9 mouse cellular contexts compared by ENCODE assay signal in the genomic region with DNA sequence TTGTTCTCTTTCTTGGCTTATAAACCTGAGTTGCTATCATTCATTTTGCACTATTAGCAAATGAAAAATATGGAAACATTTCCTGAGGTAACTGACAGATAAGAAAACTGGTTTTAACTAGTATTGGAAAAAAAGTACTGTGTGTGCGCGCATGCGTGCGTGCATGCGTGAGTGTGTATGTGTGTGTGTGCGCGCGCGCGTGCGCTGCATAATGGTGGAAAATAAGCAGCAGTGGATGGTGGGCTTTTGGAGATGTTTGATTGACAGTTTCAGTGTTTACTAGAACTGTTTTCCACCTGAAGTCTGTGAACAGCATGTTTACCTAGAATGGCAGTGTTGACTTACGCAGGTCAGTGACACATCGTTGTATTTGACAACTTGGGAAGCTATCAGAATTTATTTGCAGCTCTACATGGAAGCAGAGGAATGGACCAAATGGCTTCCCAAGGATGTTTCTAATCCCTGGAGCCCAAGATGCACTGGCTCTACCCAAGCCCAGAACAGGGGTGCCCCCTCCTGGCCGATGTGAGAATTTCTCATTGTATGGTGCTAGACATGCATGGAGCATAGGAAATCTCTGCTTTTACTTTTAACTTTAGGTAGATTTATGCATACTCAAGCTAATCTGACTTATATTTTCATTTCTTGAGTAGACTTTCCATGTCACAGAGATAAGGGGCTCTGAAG.
DNase-seq lines count a peak whose midpoint lies in the region; ATAC-seq and TF ChIP-seq lines count a peak whose summit lies in the region.
"Had no signal": no experiment of that assay in that cellular context is flagged by ENCODE, and none has a peak within 500 bp of the region (broad histone marks: within the 10 kb centered on the region; RNA-seq: fewer than 3 reads in every experiment).

No protein-coding gene starts in this region.

- no peak overlapping the region for H3K27ac ChIP-seq in forebrain, embryonic 10.5 days
- H3K27ac ChIP-seq in lung, embryonic 14.5 days (ENCODE audit: low read depth) = no peak overlapping the region

- no peak overlapping the region for H3K4me2 ChIP-seq in lung, embryonic 14.5 days

- no peak overlapping the region for H3K9ac ChIP-seq in lung, embryonic 14.5 days

- H3K36me3 ChIP-seq in forebrain, embryonic 10.5 days (replicated peaks) = no peaks in the 10 kb centered on the region
- no peaks in the 10 kb centered on the region for H3K36me3 ChIP-seq in lung, embryonic 14.5 days (ENCODE audit: insufficient read depth)

- peaks cover 24% of the 10 kb centered on the region for H3K27me3 ChIP-seq in forebrain, embryonic 10.5 days (ENCODE audit: poor library complexity, severe bottlenecking)
- H3K27me3 ChIP-seq in lung, embryonic 14.5 days (ENCODE audit: insufficient read depth, low read length) = no peaks in the 10 kb centered on the region

- WGBS in forebrain, embryonic 10.5 days = 87% methylated on average over 14 of the region's 14 CpGs
- 84% methylated on average over 14 of the region's 14 CpGs for whole genome bisulfite sequencing in lung, embryonic 14.5 days

- H3K4me3 ChIP-seq in forebrain, embryonic 10.5 days = no peak overlapping the region
- H3K4me3 ChIP-seq in lung, embryonic 14.5 days (ENCODE audit: low read depth, low read length) = no peak overlapping the region
- H3K4me3 ChIP-seq: erythroblast, embryonic 14.5 days had no signal

- peak; percentile 85 for DNase-seq in brain, adult 2 months (ENCODE audit: low read depth, low spot score)
- DNase-seq in forebrain, embryonic 10.5 days (ENCODE audit: extremely low spot score, low spot score) = peak; percentile 81
- peak; percentile 87 to 91 for DNase-seq in heart, postnatal 14 days
- peak; percentile 89 to 94 for DNase-seq in kidney, postnatal 36 days
- DNase-seq in lung, embryonic 14.5 days = peak; percentile 95
- peak; percentile 72 for DNase-seq in ovary, postnatal 10 days (ENCODE audit: low spot score)
- DNase-seq in thymus, postnatal 14 days = peak; percentile 81

- peak; percentile 84 for ATAC-seq in CD4-positive, CD25-positive, alpha-beta regulatory T cell, adult 4 months
- ATAC-seq in lung, embryonic 14.5 days (ENCODE audit: insufficient read depth) = peak; percentile 85

- no peaks in the 10 kb centered on the region for H3K9me3 ChIP-seq in forebrain, embryonic 10.5 days
- H3K9me3 ChIP-seq in lung, embryonic 14.5 days (ENCODE audit: low read depth, low read length) = no peaks in the 10 kb centered on the region

- TF ChIP-seq CTCF in lung, embryonic 14.5 days (IDR thresholded peaks at IDR 0.05; ENCODE audit: low read depth) = peak; percentile 91

- peaks cover 9% of the 10 kb centered on the region; the same call in 1 of the 2 replicates for H3K4me1 ChIP-seq in forebrain, embryonic 10.5 days
- H3K4me1 ChIP-seq in lung, embryonic 14.5 days (ENCODE audit: insufficient read depth) = 0 out of 2 replicates have a peak, but pooled peaks cover 6% of the 10 kb centered on the region

- intact Hi-C loops in heart, postnatal 14 days (cut with DNase I) = loop anchor here (1.0 to 10.0 kb wide), 6 partner anchors 101 to 499 kb away; partner anchors contain the start of gene Mars2
